Mouse (Mus musculus) skeletal muscle tissue, adult 2 months (tissue): Measurements from ENCODE around the gene Minpp1.
"Not testable (repeated sequence)": the region's sequence is repeated elsewhere in the genome, so short reads cannot be mapped to it uniquely, and the experiment has no call there.

ENCODE experiments used
- DNase-seq: peaks from one replicate; pipeline ENCODE4 v3.0.0-alpha.2; 2012; ENCODE audit warnings: low read depth, low spot score

Minpp1 gene

DNA sequence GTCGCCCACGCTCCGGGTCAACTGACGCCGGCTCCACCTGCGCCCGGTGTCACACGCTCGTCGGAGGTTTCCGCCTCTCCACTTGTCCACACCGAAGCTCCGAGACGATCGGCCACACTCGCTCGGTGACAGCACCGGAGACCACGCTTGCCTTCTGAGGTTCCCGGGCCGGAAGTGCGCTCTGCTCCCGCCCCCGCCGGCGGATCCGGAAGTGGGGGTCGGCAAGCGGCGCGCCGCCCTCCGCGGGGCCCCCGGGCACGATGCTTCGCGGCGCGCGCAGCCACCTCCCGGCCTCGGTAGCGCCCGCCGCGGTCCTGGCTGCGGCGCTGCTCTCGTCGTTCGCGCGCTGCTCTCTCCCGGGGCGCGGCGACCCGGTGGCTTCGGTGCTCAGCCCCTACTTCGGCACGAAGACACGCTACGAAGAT, at the start of gene Minpp1:
Gene Minpp1 (plus strand): TSS at position 89 of the 425 bp plus-strand sequence.
- DNase-seq = peak; percentile 48

DNA sequence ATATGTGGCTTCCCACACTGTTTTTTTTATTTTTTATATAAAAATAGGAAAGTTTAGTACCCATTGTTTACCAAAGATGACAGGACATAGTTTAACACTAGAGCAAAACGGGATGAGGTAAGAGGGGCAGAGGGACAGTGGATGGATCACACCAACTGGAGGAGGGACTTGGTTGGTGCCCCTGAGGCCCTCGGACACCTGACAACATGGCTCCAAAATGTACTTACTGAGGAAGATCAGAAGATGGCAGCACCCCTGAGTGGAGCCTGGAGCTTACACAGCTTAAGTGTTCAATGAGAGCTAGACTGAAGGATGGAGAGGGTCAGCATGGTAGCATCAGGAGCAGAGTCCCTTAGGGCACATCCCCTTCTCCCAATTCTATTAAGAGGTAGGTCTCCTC, 46.2 kb upstream of the Minpp1 start:
- DNase-seq = no peak

DNA sequence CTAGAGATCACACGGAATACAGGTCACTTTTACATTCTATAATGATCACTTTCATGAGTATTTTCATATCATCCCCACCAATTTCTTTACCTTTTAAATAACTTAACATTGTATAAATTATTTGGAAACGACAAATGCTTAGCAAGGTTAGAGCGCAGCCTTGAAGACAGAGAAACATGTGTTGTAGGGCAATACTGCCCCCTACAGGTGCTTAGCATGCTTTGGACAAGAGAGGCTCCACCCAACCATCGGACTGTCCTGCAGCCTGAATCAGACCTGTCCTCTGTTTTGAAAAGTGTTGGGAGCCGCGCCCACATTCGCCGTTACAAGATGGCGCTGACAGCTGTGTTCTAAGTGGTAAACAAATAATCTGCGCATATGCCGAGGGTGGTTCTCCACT, 44.0 kb upstream of the Minpp1 start:
- DNase-seq = peak; percentile 3

DNA sequence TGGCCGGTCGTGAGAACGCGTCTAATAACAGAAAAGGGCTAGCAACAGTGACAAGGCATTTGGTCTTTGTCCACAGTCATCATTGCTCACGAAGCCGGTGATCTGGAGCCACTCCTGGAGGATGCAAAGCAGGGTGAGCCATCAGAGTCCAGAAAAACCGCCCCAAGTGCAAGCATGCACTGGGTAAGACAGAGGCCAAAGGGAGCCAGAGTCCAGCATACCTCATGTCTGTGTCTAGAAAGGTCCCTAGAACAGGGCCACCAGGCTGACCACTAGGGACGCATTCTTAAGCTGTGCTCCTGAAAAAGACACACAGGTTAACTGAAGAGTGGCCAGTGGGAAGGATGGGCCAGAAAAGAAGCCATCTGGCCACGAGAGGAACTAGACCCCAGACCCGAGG, 36.6 kb upstream of the Minpp1 start:
- no peak for DNase-seq

DNA sequence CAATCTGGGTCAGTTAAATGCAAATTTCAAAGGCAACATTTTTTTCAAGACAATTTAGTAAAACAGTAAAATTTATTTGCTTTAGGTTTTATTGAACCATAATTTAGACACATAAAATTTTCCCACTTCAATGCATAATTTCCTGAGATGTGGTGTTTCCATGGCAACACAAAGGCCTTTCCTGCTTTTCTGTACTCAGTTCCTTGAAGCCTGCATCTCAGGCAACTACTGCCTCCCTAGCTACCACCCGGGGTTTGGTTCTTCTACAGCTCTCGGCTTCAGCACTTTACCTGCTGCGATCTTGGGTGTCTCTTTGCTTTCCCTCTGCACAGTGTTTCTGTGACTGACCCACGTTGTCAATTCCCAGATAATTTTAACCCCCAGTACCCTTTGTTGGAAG, 33.3 kb upstream of the Minpp1 start:
- DNase-seq = no peak

DNA sequence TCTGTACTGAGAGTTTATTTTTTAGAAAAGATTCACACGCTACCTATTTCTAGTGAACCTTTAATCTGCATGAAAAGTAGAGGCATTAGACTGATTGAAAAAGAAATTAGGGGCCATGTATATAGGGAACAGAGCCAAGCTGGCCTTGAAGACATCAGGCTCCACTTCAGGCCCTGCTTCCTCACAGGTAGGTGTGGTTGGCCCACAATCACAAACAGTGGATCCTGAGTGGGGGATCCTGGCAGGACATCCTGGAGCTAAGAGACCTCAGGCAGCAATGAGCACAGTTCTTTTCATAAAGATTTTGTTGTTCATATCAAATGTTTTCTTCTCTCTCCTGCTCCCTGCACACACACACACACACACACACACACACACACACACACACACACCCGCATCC, 28.8 kb upstream of the Minpp1 start:
- no peak for DNase-seq

DNA sequence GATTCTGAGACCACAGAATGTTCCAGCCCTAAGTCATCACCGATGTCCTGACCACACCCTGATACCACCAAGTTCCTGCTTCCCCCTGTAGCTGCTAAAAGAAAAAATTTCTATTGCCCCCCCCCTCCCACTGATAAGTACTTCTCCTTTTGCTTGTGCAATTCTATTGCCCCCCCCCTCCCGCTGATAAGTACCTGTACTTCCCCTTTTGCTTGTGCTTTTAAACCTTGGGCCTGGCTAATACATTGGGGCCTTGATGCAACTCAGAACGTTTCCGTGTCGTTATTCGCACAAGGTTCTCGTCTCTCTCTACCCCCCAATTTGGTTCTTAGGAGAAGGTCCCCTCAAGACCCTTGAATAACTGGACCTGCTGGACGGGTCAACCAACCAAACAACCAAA, 27.9 kb upstream of the Minpp1 start:
- DNase-seq = not testable (repeated sequence)

DNA sequence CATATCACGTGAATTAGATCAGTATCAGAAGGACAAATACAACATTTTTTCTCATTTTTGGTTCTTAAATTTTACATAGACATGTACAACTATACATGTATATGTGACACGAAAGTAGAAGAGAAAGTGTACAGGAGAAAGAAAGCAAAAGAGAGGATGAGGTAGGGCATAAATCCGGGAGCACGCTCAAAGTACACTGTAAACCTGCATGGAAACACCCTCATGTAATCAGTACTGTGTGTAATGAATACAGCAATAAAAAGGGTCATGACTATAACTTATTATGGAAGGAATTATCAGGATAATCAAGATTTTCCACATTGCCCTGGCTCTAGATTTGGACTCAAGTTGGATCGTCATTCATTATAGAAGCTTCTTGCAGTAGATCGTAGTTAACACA, 22.5 kb upstream of the Minpp1 start:
- DNase-seq = no peak

DNA sequence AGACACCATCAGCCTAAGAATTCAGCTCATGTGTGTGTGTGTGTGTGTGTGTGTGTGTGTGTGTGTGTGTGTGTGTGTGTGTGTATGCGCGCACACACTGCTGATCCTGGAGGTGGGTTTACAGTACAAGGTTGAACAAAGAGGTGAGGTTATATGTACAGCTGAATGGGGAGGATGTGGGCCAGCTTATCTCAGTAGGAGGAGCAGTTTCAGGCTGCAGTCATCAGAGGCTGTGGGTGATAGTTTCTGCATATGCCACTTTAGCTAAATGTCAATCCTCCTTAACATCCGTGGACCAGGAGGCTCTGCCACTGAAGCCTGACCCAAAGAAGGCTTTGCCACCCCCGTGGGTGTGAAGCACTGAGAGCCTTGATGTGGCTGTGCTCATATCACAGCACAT, 20.3 kb upstream of the Minpp1 start:
- no peak for DNase-seq

DNA sequence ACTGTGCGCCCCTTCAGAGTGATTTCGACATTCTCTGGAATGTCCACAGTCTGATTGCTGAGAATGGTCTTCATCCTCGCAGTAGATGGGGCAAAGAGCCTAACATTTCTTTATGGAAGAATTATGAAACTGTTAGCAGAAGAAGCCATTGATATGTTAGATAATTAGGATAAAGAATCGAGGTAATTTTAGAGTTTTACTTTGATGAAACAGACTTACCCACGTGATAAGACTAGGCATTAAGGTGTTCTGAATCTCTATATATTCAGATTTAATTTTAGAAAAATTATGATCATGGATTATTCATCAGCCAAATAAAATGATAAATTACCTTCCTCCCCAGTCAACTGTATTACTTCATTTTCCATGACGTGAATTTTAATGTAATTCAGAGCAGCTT, 19.1 kb upstream of the Minpp1 start, which contains the start of gene Rpl9-ps6:
Gene Rpl9-ps6 (minus strand): TSS at position 101 of the 400 bp plus-strand sequence.
- DNase-seq = no peak

DNA sequence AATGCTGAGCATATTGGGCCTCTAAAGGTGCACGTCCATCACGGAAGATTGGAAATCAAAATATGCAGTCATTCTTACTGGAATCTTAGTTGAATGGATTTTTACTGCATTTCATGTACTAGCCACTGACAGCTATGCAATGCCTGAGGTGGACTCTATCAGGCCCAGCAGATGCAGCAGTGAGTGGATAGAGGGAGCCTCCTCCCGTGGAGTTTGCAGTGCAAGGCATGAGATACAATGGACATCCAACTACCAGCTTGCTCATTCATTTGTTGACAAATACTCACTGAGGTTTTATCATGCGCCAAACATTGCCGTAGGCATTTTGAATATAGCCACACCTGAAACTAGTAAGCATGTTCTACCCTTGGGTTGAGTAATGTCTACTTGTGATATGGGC, 18.2 kb upstream of the Minpp1 start:
- DNase-seq = no peak

DNA sequence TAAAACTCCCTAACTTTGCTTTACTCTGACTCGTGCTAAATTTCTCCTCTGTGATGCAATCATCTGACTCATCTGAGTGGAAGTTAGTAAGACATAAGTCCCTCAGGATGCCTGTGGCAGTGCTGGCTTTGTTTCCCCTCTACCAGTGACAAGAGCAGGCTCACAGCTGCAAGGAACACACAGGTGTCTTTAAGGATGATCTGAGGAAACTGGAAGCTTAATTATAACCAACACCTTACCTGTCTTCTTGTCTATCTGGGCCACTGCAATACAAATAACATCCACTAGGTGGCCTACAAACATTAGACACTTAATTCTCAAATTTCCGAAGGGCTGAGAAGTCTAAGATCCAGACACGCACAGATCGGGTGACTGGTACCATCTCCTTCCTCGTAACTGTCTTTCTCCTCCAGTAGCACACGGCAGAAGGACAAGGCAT, 15.5 kb upstream of the Minpp1 start:
- peak; percentile 21 for DNase-seq

DNA sequence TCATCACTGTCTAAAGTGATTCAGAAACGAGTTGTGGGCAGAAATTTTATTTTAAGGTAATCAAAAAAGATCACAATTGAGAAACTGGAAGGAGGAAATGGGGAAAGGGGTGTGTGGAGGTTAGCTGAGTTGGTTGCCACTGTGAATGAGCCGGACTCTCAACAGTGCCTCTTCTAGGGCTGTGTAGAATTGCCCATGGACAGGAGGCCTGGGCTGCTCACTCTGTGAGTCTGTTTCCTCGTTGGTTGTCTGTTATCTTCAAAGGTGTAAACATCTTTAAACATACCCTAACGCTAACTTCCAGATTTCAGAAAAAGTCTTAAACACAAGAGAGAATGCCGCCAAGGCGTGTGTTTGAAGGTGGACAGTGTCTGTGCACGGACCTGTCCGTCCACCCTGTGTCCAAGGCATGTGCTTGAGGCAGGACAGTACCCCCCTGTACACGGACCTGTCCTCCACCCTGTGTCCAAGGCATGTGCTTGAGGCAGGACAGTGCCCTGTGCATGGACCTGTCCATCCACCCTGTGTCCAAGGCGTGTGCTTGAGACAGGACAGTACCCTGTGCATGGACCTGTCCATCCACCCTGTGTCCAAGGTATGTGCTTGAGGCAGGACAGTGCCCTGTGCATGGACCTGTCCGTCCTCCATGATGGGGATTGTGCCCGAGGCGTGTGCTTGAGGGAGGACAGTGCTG, 14.9 kb upstream of the Minpp1 start:
- no peak for DNase-seq

DNA sequence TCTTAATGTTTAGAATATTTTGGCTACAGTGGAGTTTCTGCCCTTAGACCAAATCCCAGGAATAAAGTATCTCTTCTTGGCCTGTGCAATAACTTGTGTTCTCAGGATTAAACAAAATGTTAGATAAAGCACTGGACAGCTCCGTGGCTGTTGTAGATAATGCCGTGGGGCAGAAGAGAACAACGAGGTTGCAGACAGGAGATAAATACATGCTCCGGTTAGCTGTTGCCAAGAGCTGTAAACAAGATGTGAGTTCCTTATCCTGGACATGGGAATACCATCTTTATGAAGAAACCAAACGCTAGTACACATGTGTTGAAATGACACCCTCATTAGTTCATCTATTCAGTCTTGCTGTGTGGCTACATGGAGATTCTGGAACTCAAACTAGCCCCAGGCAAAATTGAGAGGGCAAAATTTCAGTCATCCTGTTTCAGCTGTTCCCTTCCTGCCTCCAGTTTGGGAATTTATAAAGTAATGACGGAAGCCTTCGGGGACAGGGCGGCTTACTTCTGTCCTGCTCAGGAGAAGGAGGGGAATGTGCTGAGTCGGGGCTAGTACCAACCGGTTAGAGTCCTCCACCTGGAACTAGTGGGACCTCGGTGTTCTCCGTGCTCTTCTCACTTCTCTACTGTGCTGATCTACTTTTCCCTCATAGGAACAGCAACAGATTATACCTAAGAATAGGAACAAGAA, 9.4 kb upstream of the Minpp1 start:
- no peak for DNase-seq

DNA sequence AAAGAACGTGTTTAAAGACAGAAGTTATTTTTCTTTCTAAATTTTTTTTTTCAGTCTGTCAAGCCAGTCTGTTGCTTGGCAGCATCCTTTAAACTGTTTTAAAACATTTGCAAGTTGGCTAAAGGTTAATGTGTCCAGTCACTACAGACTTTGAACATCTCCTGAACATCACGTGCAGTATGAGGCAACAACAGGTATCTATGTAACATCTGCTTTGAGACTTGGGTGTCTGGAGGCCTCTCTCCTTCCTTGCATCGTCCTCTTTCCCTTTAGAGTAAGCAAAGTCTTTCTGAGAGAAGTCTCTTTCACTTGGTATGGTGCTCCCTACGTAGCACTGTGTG, 8.9 kb upstream of the Minpp1 start:
- no peak for DNase-seq

DNA sequence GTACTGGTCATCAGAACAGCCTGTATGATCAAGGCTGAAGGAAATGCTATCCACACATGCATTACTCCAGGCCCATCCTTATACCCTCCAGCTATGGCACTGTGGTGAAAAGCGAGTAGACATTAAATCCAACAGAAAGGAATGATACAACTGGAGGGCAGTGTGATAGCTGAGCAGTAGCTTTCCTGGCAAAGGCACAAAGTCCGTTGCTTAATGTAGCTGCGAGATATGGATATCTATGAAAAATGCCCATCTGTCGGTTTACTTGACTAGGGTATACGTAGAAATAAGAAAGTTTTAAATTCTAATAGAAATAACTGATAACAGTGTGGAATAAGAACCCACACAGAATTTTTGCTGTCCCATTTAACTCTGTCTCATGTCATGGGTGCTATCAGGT, 5.3 kb upstream of the Minpp1 start:
- DNase-seq = no peak

DNA sequence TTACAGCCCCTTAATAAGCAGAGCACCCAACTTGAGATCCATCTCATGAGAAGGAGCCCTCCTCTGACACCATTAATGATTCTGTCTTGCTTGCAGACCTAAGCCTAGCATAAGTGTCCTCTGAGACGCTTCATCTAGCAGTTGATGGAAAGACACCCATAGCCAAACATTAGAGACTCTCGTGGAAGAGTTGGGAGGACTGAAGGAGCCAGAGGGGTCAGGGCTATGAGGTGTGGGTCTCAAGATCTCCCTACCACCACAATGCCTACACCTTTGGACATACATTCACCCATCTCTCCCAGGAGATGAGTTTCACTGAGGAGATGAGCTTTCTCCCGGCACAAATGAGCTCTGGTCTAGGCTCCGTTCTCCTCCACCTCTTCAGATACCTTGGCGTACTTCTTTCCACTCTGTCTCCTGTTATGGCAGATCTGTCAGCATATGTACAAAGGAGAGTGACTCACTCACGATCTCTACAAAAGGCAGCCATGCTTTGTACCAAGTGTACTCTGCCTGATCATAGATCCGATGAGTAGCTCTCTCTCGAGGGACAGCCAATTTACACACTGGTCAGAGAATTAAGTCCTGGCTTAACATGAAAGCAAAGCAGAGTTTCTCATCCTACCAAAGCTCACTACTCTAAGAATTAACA, 4.7 kb upstream of the Minpp1 start:
- no peak for DNase-seq

DNA sequence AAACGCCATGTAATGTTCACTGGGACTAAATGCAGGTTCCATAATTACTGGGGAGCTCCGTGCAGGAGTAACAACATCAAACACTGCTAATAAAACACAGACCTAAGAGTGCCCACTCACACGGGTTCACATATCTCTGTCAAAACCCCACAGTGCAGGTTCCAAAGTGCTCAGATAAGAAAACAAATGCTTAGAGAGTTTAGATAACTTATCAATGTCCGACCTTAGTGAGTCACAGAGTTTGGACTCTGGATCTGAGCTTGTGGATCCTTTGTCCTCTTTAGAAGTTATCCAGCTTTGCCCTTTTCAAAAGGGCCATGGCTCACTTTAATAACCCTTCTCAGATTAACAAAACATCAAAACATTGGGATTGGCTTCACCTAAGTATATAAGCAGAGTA, 4.1 kb upstream of the Minpp1 start:
- no peak for DNase-seq

DNA sequence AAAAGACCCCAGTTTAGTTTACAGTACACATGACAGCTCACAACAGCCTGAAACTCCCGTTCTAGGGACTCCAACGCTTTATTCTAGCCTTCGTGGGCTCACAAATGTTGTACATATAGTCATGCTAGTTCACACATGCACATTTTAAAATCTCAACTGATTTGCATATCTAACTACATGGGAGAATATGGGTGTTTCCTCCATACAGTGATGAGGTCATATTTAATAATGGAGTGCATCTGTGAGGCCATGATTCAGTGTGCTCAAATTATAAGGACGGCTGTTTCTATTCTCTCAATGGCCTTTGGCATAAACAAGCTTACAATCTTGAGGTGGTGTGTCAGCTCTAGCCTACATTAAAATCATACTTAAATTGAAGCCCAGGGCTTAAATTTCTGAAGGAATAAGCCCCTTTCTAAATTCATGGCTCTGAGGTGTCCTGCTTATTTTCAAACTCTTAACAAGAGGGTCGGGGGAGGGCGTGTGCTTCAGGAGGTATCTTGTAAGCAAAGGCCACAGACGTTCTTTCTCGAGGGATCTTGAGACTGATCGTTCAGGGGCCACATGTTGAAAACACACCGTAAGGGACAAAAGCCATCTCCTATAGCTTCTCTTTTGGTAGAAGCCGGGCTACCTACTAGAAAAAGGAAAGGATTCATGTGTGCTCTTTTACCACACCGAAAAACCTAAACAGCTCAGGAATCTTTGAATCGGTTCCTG, 468 bp upstream of the Minpp1 start:
- no peak for DNase-seq

DNA sequence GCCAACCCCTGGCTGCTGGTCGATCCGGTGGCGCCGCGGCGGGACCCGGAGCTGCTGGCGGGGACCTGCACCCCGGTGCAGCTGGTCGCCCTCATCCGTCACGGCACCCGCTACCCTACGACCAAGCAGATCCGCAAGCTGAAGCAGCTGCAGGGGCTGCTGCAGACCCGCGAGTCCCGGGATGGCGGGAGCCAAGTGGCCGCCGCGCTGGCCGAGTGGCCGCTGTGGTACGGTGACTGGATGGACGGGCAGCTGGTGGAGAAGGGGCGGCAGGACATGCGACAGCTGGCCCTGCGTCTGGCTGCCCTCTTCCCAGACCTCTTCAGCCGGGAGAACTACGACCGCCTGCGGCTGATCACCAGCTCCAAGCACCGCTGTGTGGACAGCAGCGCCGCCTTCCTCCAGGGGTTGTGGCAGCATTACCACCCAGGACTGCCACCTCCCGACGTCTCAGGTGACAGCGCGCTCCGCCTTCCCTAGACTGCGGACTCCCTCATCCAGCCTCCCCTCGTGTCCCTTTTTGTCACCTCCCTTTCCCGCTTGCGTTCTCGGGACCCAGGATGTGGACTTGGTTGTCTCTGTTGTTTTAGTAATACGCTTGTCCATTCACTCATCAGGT, 646 bp downstream of the Minpp1 start:
- peak; percentile 43 for DNase-seq

DNA sequence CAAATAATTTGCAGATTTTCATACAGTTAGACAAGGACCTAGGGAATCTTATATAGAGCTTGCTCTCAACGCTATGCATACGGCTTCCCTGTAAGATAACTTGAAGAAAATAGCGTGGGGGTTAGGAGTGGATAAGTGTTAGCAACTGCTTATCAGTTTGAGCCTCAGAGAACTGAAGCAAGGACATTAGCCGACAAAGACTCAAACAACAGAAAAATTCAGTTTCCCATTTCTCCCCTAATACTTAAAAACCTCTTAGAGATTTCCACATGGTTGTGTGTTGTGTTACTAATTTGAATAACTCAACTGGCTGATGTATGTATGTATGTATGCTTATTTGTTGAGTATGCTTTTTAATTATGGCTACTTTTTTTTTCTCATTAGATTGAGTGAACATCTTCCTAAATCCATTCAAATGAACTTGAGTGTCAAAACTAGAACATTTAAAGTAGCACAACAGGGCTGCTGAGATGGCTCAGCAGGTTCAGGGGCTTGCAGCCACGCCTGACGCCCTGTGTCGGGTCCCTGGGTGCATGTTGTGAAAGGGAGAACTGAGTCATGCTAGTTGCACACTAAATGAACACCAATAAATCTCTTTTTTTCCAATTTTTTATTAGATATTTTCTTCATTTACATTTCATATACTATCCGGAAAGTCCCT, 2.2 kb downstream of the Minpp1 start:
- DNase-seq = no peak
